Mouse (Mus musculus): ENCODE data around the gene E2f4.

DNA sequence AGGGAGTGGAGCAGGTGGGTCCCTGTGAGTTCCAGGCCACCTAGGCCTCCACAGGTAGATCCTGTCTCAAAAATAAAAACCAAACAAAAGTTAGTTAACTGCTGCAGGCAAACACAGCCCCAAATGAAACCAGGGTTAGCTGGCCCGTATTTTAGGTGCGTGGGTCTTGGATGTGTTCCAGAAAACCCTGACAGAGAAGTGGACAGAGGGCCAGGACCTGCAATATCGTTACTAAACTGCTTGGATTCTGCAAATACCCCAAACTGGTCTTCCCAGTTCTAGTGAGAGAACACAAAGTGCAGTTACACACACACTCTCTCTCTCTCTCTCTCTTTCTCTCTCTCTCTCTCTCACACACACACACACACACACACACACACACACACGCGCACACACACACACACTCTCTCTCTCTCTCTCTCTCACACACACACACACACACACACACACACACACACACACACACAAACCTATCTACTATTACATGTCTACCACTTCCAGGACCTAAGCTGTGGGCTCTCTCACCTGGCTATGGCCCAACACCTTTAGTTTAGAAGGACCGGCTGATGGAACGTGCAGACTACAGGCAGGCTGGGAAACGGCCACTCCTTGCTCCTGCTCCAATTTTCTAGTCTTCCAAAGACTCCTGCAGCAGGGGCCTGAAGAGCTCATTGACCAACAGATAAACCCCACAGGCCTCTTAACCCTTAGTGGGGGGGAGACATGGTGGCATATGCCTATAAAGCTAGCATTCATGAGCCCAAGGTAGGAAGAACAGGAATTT, 46.5 kb downstream of the E2f4 start:
- TF ChIP-seq CTCF (IDR thresholded peaks at IDR 0.05 in 2 of 3, conservative IDR thresholded peaks at IDR 0.05 in 1 of 3; ENCODE audit: control insufficient read depth in 1 of 3, insufficient read depth in 1 of 3, low read depth in 2 of 3, low read length in 3 of 3, poor library complexity in 1 of 3, severe bottlenecking in 1 of 3) (no peak), CHD2 (IDR thresholded peaks at IDR 0.05; ENCODE audit: low read length) (no peak)
